Mouse (Mus musculus) frontal cortex, adult 2 months (tissue): ENCODE results near the gene Ggct. TPM values are rescaled to one million over a fixed set of nuclear protein-coding genes. Genes with fewer than 3 reads are reported as not detected.
A peak's percentile ranks its signal among the peaks of the same experiment; 100 is the strongest.

Source experiments
- DNase-seq, 2 experiments: peaks; one replicate each; pipeline ENCODE4 v3.0.0; 2022; ENCODE audit warnings: low spot score in 1 of 2; ENCODE audit errors: extremely low spot score in 1 of 2
- polyA plus RNA-seq: library from polyadenylated mRNA; depleted of rRNA; stranded (reverse); fragments of >200 nt; gene quantifications from 2 replicates; pipeline ENCODE4 v1.2.3, GENCODE M21; 2012; rRNA removed

Ggct gene
- 15.2 and 17.5 TPM in 2 replicates for polyA plus RNA-seq

GRCm38 (mm10) chr6:54992734-54993260, at the start of gene Ggct:
Gene Ggct (minus strand): TSS chr6:54992950.
- DNase-seq, result peak; percentile 95 to 97

GRCm38 (mm10) chr6:55040031-55040430, 47.3 kb upstream of the Ggct start:
- DNase-seq, result no peak

- DNase-seq, result no peak
Observed at GRCm38 (mm10) chr6:55039446-55039783, 46.7 kb upstream of the Ggct start.

- DNase-seq, result peak in 1 of 2 experiments; percentile 31
Observed at GRCm38 (mm10) chr6:55038671-55039445, 46.1 kb upstream of the Ggct start.

- peak; percentile 65 to 87 for DNase-seq
Observed at GRCm38 (mm10) chr6:55037799-55038670, 45.3 kb upstream of the Ggct start, which contains the start of gene Gars. Gene Gars (plus strand): TSS chr6:55038007.

GRCm38 (mm10) chr6:55036731-55037130, 44.0 kb upstream of the Ggct start:
- no peak for DNase-seq

GRCm38 (mm10) chr6:55027642-55028041, 34.9 kb upstream of the Ggct start:
- DNase-seq, result no peak

- no peak for DNase-seq
Observed at GRCm38 (mm10) chr6:55021806-55022205, 29.1 kb upstream of the Ggct start.

GRCm38 (mm10) chr6:55018417-55018816, 25.7 kb upstream of the Ggct start:
- no peak for DNase-seq

- peak in 1 of 2 experiments; percentile 87 for DNase-seq
Observed at GRCm38 (mm10) chr6:55016710-55017583, 24.2 kb upstream of the Ggct start.

- peak in 1 of 2 experiments; percentile 71 for DNase-seq
Observed at GRCm38 (mm10) chr6:55016236-55016635, 23.5 kb upstream of the Ggct start.

- DNase-seq, result no peak
Observed at GRCm38 (mm10) chr6:55014184-55014583, 21.4 kb upstream of the Ggct start.

GRCm38 (mm10) chr6:55012516-55012915, 19.8 kb upstream of the Ggct start:
- no peak for DNase-seq

GRCm38 (mm10) chr6:55010330-55011091, 17.8 kb upstream of the Ggct start:
- DNase-seq, result no peak

- peak in 1 of 2 experiments; percentile 33 for DNase-seq
Observed at GRCm38 (mm10) chr6:55009391-55010230, 16.9 kb upstream of the Ggct start.

- no peak for DNase-seq
Observed at GRCm38 (mm10) chr6:55008401-55008800, 15.7 kb upstream of the Ggct start.

- DNase-seq, result no peak
Observed at GRCm38 (mm10) chr6:55003559-55003958, 10.8 kb upstream of the Ggct start.

GRCm38 (mm10) chr6:55002438-55002837, 9.7 kb upstream of the Ggct start:
- DNase-seq, result no peak

- no peak for DNase-seq
Observed at GRCm38 (mm10) chr6:55001320-55001719, 8.6 kb upstream of the Ggct start.
